Mouse (Mus musculus) bone marrow macrophage, adult 2 months (primary cell): ENCODE measurements around the gene Slc33a1. TPM values are rescaled to one million over a fixed set of nuclear protein-coding genes. Genes with fewer than 3 reads are reported as not detected.

Experiments used
- H3K27ac ChIP-seq: 2 replicates; pipeline ENCODE4 v1.5.1; 2012; ENCODE audit warnings: low read depth, low read length; ENCODE audit not compliant: insufficient read depth
- H3K4me1 ChIP-seq: 2 replicates; pipeline ENCODE4 v1.6.1; 2012; ENCODE audit warnings: low read length; ENCODE audit not compliant: control insufficient read depth, insufficient read depth
- H3K4me3 ChIP-seq: 2 replicates; pipeline ENCODE4 v1.5.1; 2012; ENCODE audit warnings: mild to moderate bottlenecking, low read length, moderate library complexity; ENCODE audit not compliant: insufficient read depth
- CTCF ChIP-seq: IDR thresholded peaks from 2 replicates; pipeline ENCODE4 v1.5.1; 2012; ENCODE audit warnings: low read depth, mild to moderate bottlenecking, low read length, moderate library complexity
- POLR2A ChIP-seq: IDR thresholded peaks from 2 replicates; pipeline ENCODE4 v1.6.1; 2012; ENCODE audit warnings: mild to moderate bottlenecking, low read depth, low read length, borderline replicate concordance
- polyA plus RNA-seq: library from polyadenylated mRNA; stranded (reverse); fragments of >200 nt; gene quantifications from 2 replicates; pipeline ENCODE4 v1.2.4, GENCODE M21; 2012; ENCODE audit not compliant: missing spikeins, insufficient read depth, insufficient read length

Slc33a1 gene
- polyA plus RNA-seq, 1 experiment = 19.3 TPM

- Histone ChIP-seq H3K4me3 (peak overlapping the region; percentile 71), H3K27ac (no peak overlapping the region), H3K4me1 (no peaks in the 10 kb centered on the region)
- TF ChIP-seq POLR2A = no peak
- no peak for TF ChIP-seq CTCF
These were observed 65.8 kb downstream of the Slc33a1 start for GRCm38 (mm10) chr3:63898581-63899308.

- Histone ChIP-seq H3K4me1 (no peaks in the 10 kb centered on the region), H3K27ac (no peak overlapping the region), H3K4me3 (no peak overlapping the region)
- no peak for TF ChIP-seq POLR2A
- TF ChIP-seq CTCF = no peak
These were observed 67.4 kb downstream of the Slc33a1 start for GRCm38 (mm10) chr3:63897177-63897576.

- H3K4me3 ChIP-seq = no peak overlapping the region
- TF ChIP-seq POLR2A = no peak
- TF ChIP-seq CTCF = no peak
- no peak overlapping the region for H3K27ac ChIP-seq
- no peaks in the 10 kb centered on the region for H3K4me1 ChIP-seq
These were observed 68.3 kb downstream of the Slc33a1 start for GRCm38 (mm10) chr3:63896303-63896702.

- TF ChIP-seq POLR2A = no peak
- TF ChIP-seq CTCF = no peak
- no peaks in the 10 kb centered on the region for H3K4me1 ChIP-seq
These were observed 68.8 kb downstream of the Slc33a1 start for GRCm38 (mm10) chr3:63895786-63896185.

GRCm38 (mm10) chr3:63893677-63894076, 70.9 kb downstream of the Slc33a1 start:
- no peaks in the 10 kb centered on the region for H3K4me1 ChIP-seq
- H3K27ac ChIP-seq = no peak overlapping the region
- no peak overlapping the region for H3K4me3 ChIP-seq
- no peak for TF ChIP-seq CTCF
- no peak for TF ChIP-seq POLR2A

More at GRCm38 (mm10) chr3:63895786-63896185, 68.8 kb downstream of the Slc33a1 start:
- Histone ChIP-seq H3K27ac (no peak overlapping the region), H3K4me3 (no peak overlapping the region)

- Histone ChIP-seq H3K4me3 (no peak overlapping the region), H3K27ac (no peak overlapping the region), H3K4me1 (no peaks in the 10 kb centered on the region)
- TF ChIP-seq CTCF = no peak
- TF ChIP-seq POLR2A = no peak
These were observed 72.4 kb downstream of the Slc33a1 start for GRCm38 (mm10) chr3:63892154-63892553.

Other genes starting within 250 kb of the Slc33a1 start
- not detected in 2 replicates for gene Plch1, start 65.3 kb downstream of the Slc33a1 start, polyA plus RNA-seq
- 5.3 and 10.0 TPM in 2 replicates for gene E130311K13Rik, start 35.3 kb downstream of the Slc33a1 start, polyA plus RNA-seq
- gene Gmps, start 11.3 kb upstream of the Slc33a1 start, polyA plus RNA-seq = 8.2 and 8.9 TPM in 2 replicates
- not detected in 2 replicates for gene Vmn2r1, start 116.8 kb upstream of the Slc33a1 start, polyA plus RNA-seq
- not detected in 2 replicates for gene Vmn2r2, start 177.2 kb upstream of the Slc33a1 start, polyA plus RNA-seq